Mouse (Mus musculus) small intestine, adult 2 months (tissue): ENCODE data around the gene 1700123L14Rik.

Source experiments
- CTCF ChIP-seq: fragments of 200-500 bp; IDR thresholded peaks from 2 replicates; pipeline ENCODE4 v1.5.1; 2012; ENCODE audit warnings: low read depth, mild to moderate bottlenecking, control low read depth, inconsistent platforms, low read length, moderate library complexity, mixed read lengths; ENCODE audit not compliant: insufficient replicate concordance, insufficient read length; ENCODE audit errors: extremely low read depth
- POLR2A ChIP-seq: fragments of 200-500 bp; IDR thresholded peaks from 2 replicates; pipeline ENCODE4 v1.6.1; 2012; ENCODE audit warnings: low read depth, mild to moderate bottlenecking, control low read depth, inconsistent platforms, low read length, moderate library complexity

- TF ChIP-seq POLR2A (no peak), CTCF (no peak)
These were observed 49.9 kb downstream of the 1700123L14Rik start for GRCm38 (mm10) chr6:96116148-96116533.
